Mouse (Mus musculus): ENCODE results near the gene Def6. TPM values are rescaled to one million over a fixed set of nuclear protein-coding genes. Genes with fewer than 3 reads are reported as not detected.
A peak's percentile ranks its signal among the peaks of the same experiment; 100 is the strongest.

Def6 gene
- total RNA-seq, 2 experiments from 2014 or later: 2.1 to 3.1 TPM

- peak in 1 of 2 experiments; percentile 49 for DNase-seq (ENCODE audit: extremely low spot score in 1 of 2, low spot score in 2 of 2)
- intact Hi-C loops (cut with DNase I): no loop called here
- TF ChIP-seq CTCF (IDR thresholded peaks at IDR 0.05): no peak
- Histone ChIP-seq H3K4me3 (no peak overlapping the region), H3K27ac (peak overlapping the region; percentile 29)
These were observed 55.8 kb downstream of the Def6 start for GRCm38 (mm10) chr17:28263181-28263894.

- intact Hi-C loops (cut with DNase I): no loop called here
- DNase-seq (ENCODE audit: extremely low spot score in 1 of 2, low spot score in 2 of 2): no peak
- no peak overlapping the region for H3K27ac ChIP-seq
- TF ChIP-seq CTCF (IDR thresholded peaks at IDR 0.05): no peak
- H3K4me3 ChIP-seq: no peak overlapping the region
These were observed 59.7 kb downstream of the Def6 start for GRCm38 (mm10) chr17:28267251-28267650.

DNA sequence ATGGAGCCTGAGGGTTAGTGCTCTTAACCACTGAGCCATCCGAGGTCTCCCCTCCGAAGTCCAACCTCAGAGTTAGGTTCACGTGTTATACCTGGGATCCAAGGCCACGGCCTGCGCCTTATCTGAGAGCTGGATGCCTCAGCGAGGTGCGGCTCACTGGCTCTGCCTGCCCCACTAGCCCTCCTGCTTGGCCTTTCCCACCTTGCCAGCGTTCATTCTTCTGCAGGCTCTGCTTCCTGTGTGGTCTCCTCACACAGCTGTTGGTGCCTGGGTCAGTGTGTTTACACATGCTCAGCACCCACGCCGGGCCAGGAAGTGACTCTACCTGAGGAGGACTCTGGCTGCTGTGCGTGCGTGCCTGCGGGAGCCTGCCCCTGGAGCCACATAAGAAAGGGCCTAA lies 62.6 kb downstream of the Def6 start:
- no peak for DNase-seq (ENCODE audit: extremely low spot score in 1 of 2, low spot score in 2 of 2)
- intact Hi-C loops (cut with DNase I): no loop called here
- no peak overlapping the region for H3K4me3 ChIP-seq
- TF ChIP-seq CTCF (IDR thresholded peaks at IDR 0.05): no peak
- H3K27ac ChIP-seq: no peak overlapping the region

DNA sequence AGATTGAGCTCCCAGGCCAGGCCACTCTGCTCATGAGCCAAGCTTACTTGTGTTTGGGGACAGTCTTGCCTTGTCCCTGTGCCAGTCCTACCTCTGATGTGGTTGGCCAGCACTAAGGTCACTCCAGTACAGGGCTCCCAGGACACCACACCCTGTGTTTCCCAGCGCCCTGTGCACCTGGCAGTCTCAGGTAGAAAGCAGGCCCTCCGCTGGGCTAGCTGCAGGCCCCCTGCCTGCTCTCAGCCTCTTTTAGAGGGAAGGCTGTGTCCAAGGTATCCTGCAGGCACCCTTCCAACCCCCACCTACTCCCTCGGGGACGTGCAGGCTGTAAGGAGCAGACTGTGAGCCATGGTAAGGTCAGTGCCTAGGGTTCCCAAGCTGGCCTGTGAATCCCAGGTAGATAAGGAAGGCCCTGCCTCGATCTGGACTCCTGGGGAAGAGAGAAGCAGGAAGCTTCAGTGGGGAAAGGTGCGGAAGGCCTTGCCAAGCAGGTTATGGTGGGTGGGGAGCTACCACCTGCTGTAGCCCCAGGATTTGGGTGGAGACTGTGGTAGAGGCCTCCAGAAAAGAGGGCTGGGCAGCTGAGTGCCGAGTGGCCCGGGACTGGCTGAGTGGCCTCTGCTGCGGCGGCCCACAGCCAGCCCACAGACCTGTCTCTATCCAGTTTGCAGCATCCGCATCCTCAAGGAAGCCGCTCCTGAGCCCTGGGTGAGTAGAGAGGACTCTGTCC lies 64.1 kb downstream of the Def6 start:
- intact Hi-C loops (cut with DNase I): no loop called here
- no peak overlapping the region for H3K4me3 ChIP-seq
- no peak for TF ChIP-seq CTCF (IDR thresholded peaks at IDR 0.05)
- no peak overlapping the region for H3K27ac ChIP-seq
- DNase-seq (ENCODE audit: extremely low spot score in 1 of 2, low spot score in 2 of 2): no peak

GRCm38 (mm10) chr17:28272281-28272680 lies 64.7 kb downstream of the Def6 start:
- Histone ChIP-seq H3K4me3 (no peak overlapping the region), H3K27ac (no peak overlapping the region)
- DNase-seq (ENCODE audit: extremely low spot score in 1 of 2, low spot score in 2 of 2): no peak
- TF ChIP-seq CTCF (IDR thresholded peaks at IDR 0.05): no peak
- intact Hi-C loops (cut with DNase I): no loop called here

GRCm38 (mm10) chr17:28272837-28273236 lies 65.3 kb downstream of the Def6 start:
- intact Hi-C loops (cut with DNase I): no loop called here
- Histone ChIP-seq H3K4me3 (no peak overlapping the region), H3K27ac (no peak overlapping the region)
- no peak for TF ChIP-seq CTCF (IDR thresholded peaks at IDR 0.05)
- DNase-seq (ENCODE audit: extremely low spot score in 1 of 2, low spot score in 2 of 2): no peak

DNA sequence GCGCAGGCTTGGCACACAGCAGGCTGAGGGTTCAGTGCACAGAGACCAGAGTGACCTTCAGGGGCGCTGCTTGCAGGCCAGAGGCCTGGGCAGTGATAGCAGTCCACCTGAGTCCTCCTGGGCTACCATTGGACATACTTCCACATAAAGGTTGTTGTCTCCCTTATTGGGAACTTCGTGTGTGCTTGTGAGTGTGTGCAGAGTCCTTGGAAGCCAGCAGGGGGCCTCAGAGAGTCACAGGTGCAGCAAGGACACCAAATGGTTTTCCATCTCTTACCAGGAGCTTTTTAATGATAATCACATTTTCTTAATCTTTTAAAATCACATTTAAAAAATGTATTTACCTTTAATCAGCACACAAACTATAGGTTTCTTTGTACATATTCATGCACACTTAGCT lies 67.2 kb downstream of the Def6 start:
- Histone ChIP-seq H3K27ac (no peak overlapping the region), H3K4me3 (no peak overlapping the region)
- peak; percentile 51 for TF ChIP-seq CTCF (IDR thresholded peaks at IDR 0.05)
- no peak for DNase-seq (ENCODE audit: extremely low spot score in 1 of 2, low spot score in 2 of 2)
- intact Hi-C loops (cut with DNase I): no loop called here

DNA sequence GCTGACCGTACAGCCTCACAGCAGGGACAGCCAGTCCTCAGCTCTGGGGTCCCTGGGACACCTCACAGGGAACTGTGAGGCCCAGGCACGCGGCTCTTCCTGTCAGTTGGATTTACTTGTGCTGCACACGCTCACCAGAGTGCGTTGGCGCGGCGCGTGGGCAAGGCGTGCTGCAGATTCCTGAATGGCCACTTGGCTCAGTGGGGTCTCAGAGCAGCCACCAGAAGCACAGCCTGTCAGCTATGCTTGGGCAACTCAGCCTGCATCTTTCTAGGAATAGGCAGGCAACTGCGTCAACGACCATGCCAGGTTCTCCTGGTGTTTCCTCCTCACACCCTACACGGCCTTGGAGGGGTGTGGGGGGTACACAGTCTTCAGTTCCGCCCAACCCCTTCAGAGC lies 69.6 kb downstream of the Def6 start:
- intact Hi-C loops (cut with DNase I): no loop called here
- H3K4me3 ChIP-seq: no peak overlapping the region

DNA sequence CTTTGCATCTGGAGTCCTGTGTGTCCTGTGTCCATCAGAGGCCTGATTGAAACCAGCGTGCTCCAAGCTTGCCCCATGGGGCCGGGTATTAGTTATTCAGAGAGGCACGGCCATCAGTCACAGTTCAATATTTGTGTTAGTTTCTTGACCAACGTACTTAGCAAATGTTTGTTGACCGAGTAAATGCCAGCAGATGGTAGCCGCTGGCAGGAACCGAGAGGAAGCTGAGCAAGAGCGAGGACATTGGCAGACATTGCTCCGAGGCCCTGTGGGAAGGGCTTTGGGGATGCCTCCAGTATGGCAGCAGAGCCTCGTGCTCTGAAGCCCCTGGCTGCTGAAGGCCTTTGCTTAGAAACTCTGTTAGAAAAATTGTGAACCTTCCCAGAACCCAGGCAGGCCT lies 70.1 kb downstream of the Def6 start:
- Histone ChIP-seq H3K4me3 (no peak overlapping the region), H3K27ac (no peak overlapping the region)
- intact Hi-C loops (cut with DNase I): no loop called here
- no peak for TF ChIP-seq CTCF (IDR thresholded peaks at IDR 0.05)
- no peak for DNase-seq (ENCODE audit: extremely low spot score in 1 of 2, low spot score in 2 of 2)

More for the DNA sequence above, 69.6 kb downstream of the Def6 start:
- TF ChIP-seq CTCF (IDR thresholded peaks at IDR 0.05): no peak
- no peak overlapping the region for H3K27ac ChIP-seq
- no peak for DNase-seq (ENCODE audit: extremely low spot score in 1 of 2, low spot score in 2 of 2)

DNA sequence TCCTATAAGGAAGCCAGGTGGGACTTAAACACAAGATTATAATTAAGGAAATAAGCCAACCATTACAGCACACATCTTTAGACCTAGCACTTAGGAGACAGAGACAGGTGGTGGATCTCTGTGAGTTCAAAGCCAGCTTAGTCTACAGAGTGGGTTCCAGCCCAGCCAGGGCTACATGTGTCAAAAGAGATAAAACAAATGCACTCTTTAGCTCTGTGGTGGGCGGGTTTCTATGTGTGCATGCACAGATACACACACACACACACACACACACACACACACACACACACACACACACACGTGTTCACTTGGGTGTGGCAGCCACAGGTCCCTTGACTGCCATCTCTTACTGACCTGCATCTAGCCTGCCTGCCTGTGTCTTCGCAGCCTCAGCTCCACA lies 70.6 kb downstream of the Def6 start:
- Histone ChIP-seq H3K4me3 (no peak overlapping the region), H3K27ac (no peak overlapping the region)
- no peak for TF ChIP-seq CTCF (IDR thresholded peaks at IDR 0.05)
- intact Hi-C loops (cut with DNase I): no loop called here
- no peak for DNase-seq (ENCODE audit: extremely low spot score in 1 of 2, low spot score in 2 of 2)

Other genes starting within 250 kb of the Def6 start
- under 1 TPM; 0.61 to 0.88 TPM for gene Tcp11, start 127.1 kb upstream of the Def6 start, total RNA-seq (2021)
- gene Scube3, start 65.6 kb upstream of the Def6 start, total RNA-seq (2021): 1 to 10 TPM; 1.5 TPM
- gene Zfp523, start 30.6 kb upstream of the Def6 start, total RNA-seq (2021): 100 to 1,000 TPM; 107 to 130 TPM
- 10 to 100 TPM; 28.8 to 29.2 TPM for gene Ppard, start 24.9 kb downstream of the Def6 start, total RNA-seq (2021)
- 10 to 100 TPM; 21.5 to 26.1 TPM for gene Fance, start 105.7 kb downstream of the Def6 start, total RNA-seq (2021)
- gene Rpl10a, start 120.7 kb downstream of the Def6 start, total RNA-seq (2021): 100 to 1,000 TPM; 302 to 309 TPM
- gene Tead3, start 143.0 kb downstream of the Def6 start, total RNA-seq (2021): 1 to 10 TPM; 2.9 to 3.0 TPM
- gene Tulp1, start 157.4 kb downstream of the Def6 start, total RNA-seq (2021): not detected

Data from left cerebral cortex, adult 2 months (tissue).